8 mouse cellular contexts compared by ENCODE assay signal in genomic region chr9:62341123-62341486, GRCm38 (mm10). TPM values are rescaled to one million over a fixed set of nuclear protein-coding genes. Genes with fewer than 3 reads are reported as not detected.
DNase-seq lines count a peak whose midpoint lies in the region; ATAC-seq and TF ChIP-seq lines count a peak whose summit lies in the region.

Gene Anp32a, plus strand, starts transcription at chr9:62341293.

- H3K4me1 ChIP-seq in heart, embryonic 14.5 days (ENCODE audit: control insufficient read depth in 2 of 2, insufficient read depth in 2 of 2, low read length in 2 of 2): peaks cover 9 to 25% of the 10 kb centered on the region in 2 experiments
- peaks cover 8 to 21% of the 10 kb centered on the region in 2 experiments for H3K4me1 ChIP-seq in liver, embryonic 14.5 days (replicated peaks; ENCODE audit: control insufficient read depth in 2 of 2, insufficient read depth in 2 of 2, low read length in 1 of 2)
- H3K4me1 ChIP-seq in neural tube, embryonic 11.5 days (ENCODE audit: control insufficient read depth, insufficient read depth, low read length): peaks cover 10% of the 10 kb centered on the region
- peaks cover 5% of the 10 kb centered on the region; the same call in 1 of the 2 replicates for H3K4me1 ChIP-seq in stomach, postnatal 0 days (replicated peaks; ENCODE audit: control insufficient read depth, insufficient read depth)

- DNase-seq in c-Kit-negative CD71-positive TER-119-positive erythroid progenitor cells, embryonic 14.5 days (ENCODE audit: low read depth, low spot score): peak; percentile 93
- peak; percentile 83 for DNase-seq in fibroblast of lung, adult 2 months (ENCODE audit: low read depth)
- peak; percentile 99 for DNase-seq in kidney, postnatal 25 days
- DNase-seq in liver, embryonic 14.5 days (ENCODE audit: low read depth in 3 of 3, low spot score in 3 of 3): peak; percentile 93 to 94 (median 93)
- peak; percentile 97 for DNase-seq in neural tube, embryonic 11.5 days (ENCODE audit: low spot score)
- peak; percentile 97 for DNase-seq in stomach, postnatal 0 days (ENCODE audit: low spot score)

- TF ChIP-seq CTCF in liver, embryonic 14.5 days (IDR thresholded peaks at IDR 0.05; ENCODE audit: low read depth): no peak
- TF ChIP-seq CTCF in stomach, postnatal 0 days (IDR thresholded peaks at IDR 0.05; ENCODE audit: low read depth): 0 out of 2 replicates have a peak, but pooled peaks have one; percentile 7

- H3K4me2 ChIP-seq in heart, embryonic 14.5 days (ENCODE audit: low read length): peak within 1 kb of the TSS; percentile 71
- H3K4me2 ChIP-seq in liver, embryonic 14.5 days (ENCODE audit: low read depth): peak within 1 kb of the TSS; percentile 97
- H3K4me2 ChIP-seq in neural tube, embryonic 11.5 days (ENCODE audit: low read depth): peak within 1 kb of the TSS; percentile 93
- peak within 1 kb of the TSS; percentile 98 for H3K4me2 ChIP-seq in stomach, postnatal 0 days (replicated peaks; ENCODE audit: low read depth)

- H3K4me3 ChIP-seq in heart, embryonic 14.5 days (ENCODE audit: control insufficient read depth in 1 of 2, insufficient read depth in 1 of 2, low read depth in 1 of 2, low read length in 2 of 2): peak within 1 kb of the TSS; percentile 78 to 88
- peak within 1 kb of the TSS; percentile 71 to 97 for H3K4me3 ChIP-seq in liver, embryonic 14.5 days (ENCODE audit: insufficient read depth in 1 of 2, low read depth in 2 of 2, low read length in 2 of 2)
- H3K4me3 ChIP-seq in neural tube, embryonic 11.5 days (ENCODE audit: low read depth, low read length): peak within 1 kb of the TSS; percentile 85
- peak within 1 kb of the TSS; percentile 89 for H3K4me3 ChIP-seq in stomach, postnatal 0 days (ENCODE audit: low read depth, low read length)

- H3K27me3 ChIP-seq in heart, embryonic 14.5 days (ENCODE audit: control insufficient read depth, insufficient read depth, low read length): no peaks in the 10 kb centered on the region
- H3K27me3 ChIP-seq in liver, embryonic 14.5 days (ENCODE audit: control insufficient read depth, insufficient read depth, low read length): no peaks in the 10 kb centered on the region; the same call in 1 of the 2 replicates
- H3K27me3 ChIP-seq in neural tube, embryonic 11.5 days (ENCODE audit: control insufficient read depth, insufficient read depth, low read length): no peaks in the 10 kb centered on the region
- H3K27me3 ChIP-seq in stomach, postnatal 0 days (ENCODE audit: control insufficient read depth, insufficient read depth, low read length): no peaks in the 10 kb centered on the region

- H3K9me3 ChIP-seq in heart, embryonic 14.5 days (ENCODE audit: control insufficient read depth, low read length): no peaks in the 10 kb centered on the region
- no peaks in the 10 kb centered on the region for H3K9me3 ChIP-seq in liver, embryonic 14.5 days (ENCODE audit: control insufficient read depth, low read length)
- H3K9me3 ChIP-seq in neural tube, embryonic 11.5 days (ENCODE audit: control insufficient read depth, low read length): no peaks in the 10 kb centered on the region
- no peaks in the 10 kb centered on the region for H3K9me3 ChIP-seq in stomach, postnatal 0 days (ENCODE audit: control insufficient read depth, low read length)

- H3K27ac ChIP-seq in heart, embryonic 14.5 days (replicated peaks in 1 of 2; ENCODE audit: control insufficient read depth in 1 of 2, insufficient read depth in 1 of 2, low read depth in 2 of 2, low read length in 2 of 2): peak within 1 kb of the TSS; percentile 99 to 100
- peak within 1 kb of the TSS; percentile 76 for H3K27ac ChIP-seq in liver, embryonic 14.5 days
- H3K27ac ChIP-seq in neural tube, embryonic 11.5 days (ENCODE audit: low read depth, low read length): peak within 1 kb of the TSS; percentile 97
- H3K27ac ChIP-seq in stomach, postnatal 0 days (replicated peaks): peak within 1 kb of the TSS; percentile 99

- peak within 1 kb of the TSS; percentile 100 for H3K9ac ChIP-seq in heart, embryonic 14.5 days (ENCODE audit: low read length)
- H3K9ac ChIP-seq in liver, embryonic 14.5 days (replicated peaks): peak within 1 kb of the TSS; percentile 90
- peak within 1 kb of the TSS; percentile 98 for H3K9ac ChIP-seq in neural tube, embryonic 11.5 days (ENCODE audit: low read length)
- peak within 1 kb of the TSS; percentile 97 for H3K9ac ChIP-seq in stomach, postnatal 0 days (ENCODE audit: low read length)

- TF ChIP-seq EP300 in liver, embryonic 14.5 days (IDR thresholded peaks at IDR 0.05; ENCODE audit: low read depth): peak; percentile 70
- TF ChIP-seq EP300 in stomach, postnatal 0 days (optimal IDR thresholded peaks at IDR 0.05): peak; percentile 96

- WGBS in heart, embryonic 14.5 days: under 1% methylated on average over 30 of the region's 34 CpGs
- 0% methylated on average over 34 of the region's 34 CpGs for WGBS in liver, embryonic 14.5 days (ENCODE audit: insufficient replicate concordance)
- WGBS in neural tube, embryonic 11.5 days: 1% methylated on average over 29 of the region's 34 CpGs
- 1% methylated on average over 28 of the region's 34 CpGs for WGBS in stomach, postnatal 0 days

- no peaks in the 10 kb centered on the region for H3K36me3 ChIP-seq in heart, embryonic 14.5 days (ENCODE audit: control insufficient read depth, insufficient read depth, low read length)
- H3K36me3 ChIP-seq in liver, embryonic 14.5 days (replicated peaks; ENCODE audit: control insufficient read depth, insufficient read depth, low read depth): no peaks in the 10 kb centered on the region
- no peaks in the 10 kb centered on the region for H3K36me3 ChIP-seq in neural tube, embryonic 11.5 days (ENCODE audit: control insufficient read depth, insufficient read depth, low read length)
- H3K36me3 ChIP-seq in stomach, postnatal 0 days (ENCODE audit: control insufficient read depth, insufficient read depth, low read length): no peaks in the 10 kb centered on the region

- peak; percentile 80 for ATAC-seq in CD4-positive, CD25-positive, alpha-beta regulatory T cell, adult 4 months
- peak; percentile 90 for ATAC-seq in heart, embryonic 14.5 days (ENCODE audit: insufficient number of reproducible peaks, insufficient read depth, low FRiP score, low read depth)
- ATAC-seq in liver, embryonic 14.5 days (ENCODE audit: insufficient read depth): peak; percentile 85
- peak; percentile 91 for ATAC-seq in neural tube, embryonic 11.5 days (ENCODE audit: insufficient read depth, low FRiP score, low TSS enrichment)
- ATAC-seq in stomach, postnatal 0 days (ENCODE audit: low FRiP score, low TSS enrichment): peak; percentile 93

RNA-seq across cellular contexts. Expression of gene Anp32a, which starts in this region (rescaled TPM):
- polyA plus RNA-seq in CD4-positive, CD25-positive, alpha-beta regulatory T cell, adult 4 months (2017; shearing (Covaris generic)): 100 to 1,000 TPM; 111 to 235 TPM
- polyA plus RNA-seq in heart, embryonic 14.5 days (2014; fragmentation: Nextera tagmentation; extraction: Ambion mirVana): 92.8 and 109 TPM in 2 replicates
- polyA plus RNA-seq in liver, embryonic 14.5 days (2012; rRNA removed): 56.1 and 240 TPM in 2 replicates
- 54.3 and 54.7 TPM in 2 replicates for polyA plus RNA-seq in liver, embryonic 14.5 days (2014; fragmentation: Nextera tagmentation; extraction: Ambion mirVana)
- 125 and 138 TPM in 2 replicates for polyA plus RNA-seq in neural tube, embryonic 11.5 days (2014; fragmentation: Nextera tagmentation; extraction: Ambion mirVana)
- polyA plus RNA-seq in stomach, postnatal 0 days (2015; fragmentation: Nextera tagmentation; extraction: Ambion mirVana): 67.9 and 89.9 TPM in 2 replicates

Comparison
In these comparisons a context has a peak if more than half of its experiments do, and no peak if none do; other contexts are left out.
1. Peak in every context shown above with its lines: DNase-seq, ATAC-seq, H3K4me3 ChIP-seq and H3K27ac ChIP-seq.